Mouse (Mus musculus): ENCODE data around the gene Lyz2.

- TF ChIP-seq ZNF384 (IDR thresholded peaks at IDR 0.05; ENCODE audit: low read depth, low read length) (no peak), CHD2 (IDR thresholded peaks at IDR 0.05; ENCODE audit: low read depth, low read length) (no peak), HCFC1 (IDR thresholded peaks at IDR 0.05; ENCODE audit: borderline replicate concordance, insufficient read depth, low read length) (no peak), MAFK (IDR thresholded peaks at IDR 0.05; ENCODE audit: insufficient read depth, low read depth, low read length) (peak; percentile 69), ZC3H11A (IDR thresholded peaks at IDR 0.05; ENCODE audit: borderline replicate concordance, low read depth, low read length) (no peak)
Measured at GRCm38 (mm10) chr10:117330521-117330920, 48.4 kb upstream of the Lyz2 start.
